Mouse (Mus musculus) thymus, adult 2 months (tissue): ENCODE data around the gene Ckmt2. TPM values are rescaled to one million over a fixed set of nuclear protein-coding genes. Genes with fewer than 3 reads are reported as not detected.
A peak's percentile ranks its signal among the peaks of the same experiment; 100 is the strongest.

ENCODE experiments used
- DNase-seq: peaks from one replicate; pipeline ENCODE4 v3.0.0; 2021
- H3K27ac ChIP-seq: fragments of 200-500 bp; 2 replicates; pipeline ENCODE4 v1.5.1; 2012; ENCODE audit warnings: low read length, control low read depth; ENCODE audit not compliant: control insufficient read depth, insufficient read depth
- H3K27me3 ChIP-seq: fragments of 200-500 bp; 2 replicates; pipeline ENCODE4 v1.6.1; 2012; ENCODE audit warnings: mild to moderate bottlenecking, low read length, moderate library complexity, mixed read lengths; ENCODE audit not compliant: control insufficient read depth, insufficient read depth
- H3K36me3 ChIP-seq: fragments of 200-500 bp; 2 replicates; pipeline ENCODE4 v1.6.1; 2012; ENCODE audit warnings: mild to moderate bottlenecking, low read length, moderate library complexity; ENCODE audit not compliant: control insufficient read depth, insufficient read depth
- H3K4me1 ChIP-seq: fragments of 200-500 bp; replicated peaks from 2 replicates; pipeline ENCODE4 v1.6.1; 2012; ENCODE audit warnings: low read length; ENCODE audit not compliant: control insufficient read depth, insufficient read depth
- H3K4me3 ChIP-seq: fragments of 200-500 bp; 2 replicates; pipeline ENCODE4 v1.5.1; 2012; ENCODE audit warnings: mild to moderate bottlenecking, low read length, control low read depth, moderate library complexity; ENCODE audit not compliant: control insufficient read depth, insufficient read depth
- CTCF ChIP-seq: fragments of 200-500 bp; IDR thresholded peaks from 2 replicates; pipeline ENCODE4 v1.5.1; 2012; ENCODE audit warnings: mild to moderate bottlenecking, control low read depth, low read length, moderate library complexity, borderline replicate concordance; ENCODE audit not compliant: control insufficient read depth, poor library complexity, insufficient read depth; ENCODE audit errors: extremely low read depth
- POLR2A ChIP-seq: fragments of 200-500 bp; IDR thresholded peaks from 2 replicates; pipeline ENCODE4 v1.6.1; 2012; ENCODE audit warnings: mild to moderate bottlenecking, low read length, control low read depth, moderate library complexity; ENCODE audit not compliant: control insufficient read depth, poor library complexity, insufficient read depth; ENCODE audit errors: extremely low read depth
- WGBS: fragments of 180-500 bp; shearing (Covaris S2); methylation state at CpG from one replicate; pipeline ENCODE4 v1.1.7; 2018; 5-methylcytosine and 5-hydroxymethylcytosine counted together
- polyA plus RNA-seq: library from polyadenylated mRNA; depleted of rRNA; stranded (reverse); fragments of >200 nt; gene quantifications from 2 replicates; pipeline ENCODE4 v1.2.3, GENCODE M21; 2012

Gene Ckmt2
- polyA plus RNA-seq, 1 experiment = 80.0 TPM

- H3K27ac ChIP-seq = no peak overlapping the region
- no peak for TF ChIP-seq POLR2A
- TF ChIP-seq CTCF = no peak
- no peak for DNase-seq
- H3K27me3 ChIP-seq = no peaks in the 10 kb centered on the region
- WGBS = 89% methylated on average over 5 of the region's 5 CpGs
- H3K4me1 ChIP-seq = no peaks in the 10 kb centered on the region
- H3K4me3 ChIP-seq = no peak overlapping the region
- H3K36me3 ChIP-seq = no peaks in the 10 kb centered on the region
Measured at GRCm38 (mm10) chr13:91884714-91885386, 8.2 kb upstream of the Ckmt2 start.

GRCm38 (mm10) chr13:91881837-91882480 is 5.3 kb upstream of the Ckmt2 start:
- no peak overlapping the region for H3K4me3 ChIP-seq
- whole genome bisulfite sequencing = 62% methylated on average over 9 of the region's 9 CpGs
- no peaks in the 10 kb centered on the region for H3K4me1 ChIP-seq
- H3K27me3 ChIP-seq = no peaks in the 10 kb centered on the region
- H3K36me3 ChIP-seq = no peaks in the 10 kb centered on the region
- TF ChIP-seq POLR2A (no peak), CTCF (no peak)
- H3K27ac ChIP-seq = no peak overlapping the region
- DNase-seq = peak; percentile 40

GRCm38 (mm10) chr13:91880256-91880655 is 3.6 kb upstream of the Ckmt2 start:
- H3K4me3 ChIP-seq = no peak overlapping the region
- no peaks in the 10 kb centered on the region for H3K27me3 ChIP-seq
- H3K36me3 ChIP-seq = no peaks in the 10 kb centered on the region
- DNase-seq = no peak
- 97% methylated on average over 4 of the region's 4 CpGs for WGBS
- no peak overlapping the region for H3K27ac ChIP-seq
- no peaks in the 10 kb centered on the region for H3K4me1 ChIP-seq
- TF ChIP-seq CTCF (no peak), POLR2A (no peak)

- WGBS = 95% methylated on average over 3 of the region's 3 CpGs
- no peak for TF ChIP-seq POLR2A
- TF ChIP-seq CTCF = no peak
- Histone ChIP-seq H3K36me3 (no peaks in the 10 kb centered on the region), H3K4me1 (no peaks in the 10 kb centered on the region), H3K4me3 (no peak overlapping the region), H3K27ac (no peak overlapping the region), H3K27me3 (no peaks in the 10 kb centered on the region)
- DNase-seq = no peak
Measured at GRCm38 (mm10) chr13:91877996-91878395, 1.3 kb upstream of the Ckmt2 start.

- DNase-seq = no peak
- TF ChIP-seq CTCF (no peak), POLR2A (no peak)
- Histone ChIP-seq H3K36me3 (no peaks in the 10 kb centered on the region), H3K27me3 (no peaks in the 10 kb centered on the region), H3K27ac (no peak overlapping the region), H3K4me3 (no peak overlapping the region), H3K4me1 (no peaks in the 10 kb centered on the region)
- WGBS = 78% methylated on average over 10 of the region's 10 CpGs
Measured at GRCm38 (mm10) chr13:91877350-91877749, 665 bp upstream of the Ckmt2 start.

- Histone ChIP-seq H3K27ac (no peak overlapping the region), H3K4me3 (no peak overlapping the region), H3K36me3 (no peaks in the 10 kb centered on the region), H3K4me1 (no peaks in the 10 kb centered on the region), H3K27me3 (no peaks in the 10 kb centered on the region)
- DNase-seq = no peak
- 42% methylated on average over 2 of the region's 2 CpGs for WGBS
- TF ChIP-seq POLR2A (no peak), CTCF (no peak)
Measured at GRCm38 (mm10) chr13:91875581-91875980, 1.1 kb downstream of the Ckmt2 start.

GRCm38 (mm10) chr13:91874565-91874964 is 2.1 kb downstream of the Ckmt2 start:
- H3K36me3 ChIP-seq = no peaks in the 10 kb centered on the region
- WGBS = 68% methylated on average over 7 of the region's 7 CpGs
- DNase-seq = no peak
- H3K27me3 ChIP-seq = no peaks in the 10 kb centered on the region
- no peak overlapping the region for H3K4me3 ChIP-seq
- no peaks in the 10 kb centered on the region for H3K4me1 ChIP-seq
- TF ChIP-seq POLR2A (no peak), CTCF (no peak)
- H3K27ac ChIP-seq = no peak overlapping the region
